Mouse (Mus musculus): ENCODE measurements around the gene Kansl1.
A peak's percentile ranks its signal among the peaks of the same experiment; 100 is the strongest.

The Kansl1 gene

DNA sequence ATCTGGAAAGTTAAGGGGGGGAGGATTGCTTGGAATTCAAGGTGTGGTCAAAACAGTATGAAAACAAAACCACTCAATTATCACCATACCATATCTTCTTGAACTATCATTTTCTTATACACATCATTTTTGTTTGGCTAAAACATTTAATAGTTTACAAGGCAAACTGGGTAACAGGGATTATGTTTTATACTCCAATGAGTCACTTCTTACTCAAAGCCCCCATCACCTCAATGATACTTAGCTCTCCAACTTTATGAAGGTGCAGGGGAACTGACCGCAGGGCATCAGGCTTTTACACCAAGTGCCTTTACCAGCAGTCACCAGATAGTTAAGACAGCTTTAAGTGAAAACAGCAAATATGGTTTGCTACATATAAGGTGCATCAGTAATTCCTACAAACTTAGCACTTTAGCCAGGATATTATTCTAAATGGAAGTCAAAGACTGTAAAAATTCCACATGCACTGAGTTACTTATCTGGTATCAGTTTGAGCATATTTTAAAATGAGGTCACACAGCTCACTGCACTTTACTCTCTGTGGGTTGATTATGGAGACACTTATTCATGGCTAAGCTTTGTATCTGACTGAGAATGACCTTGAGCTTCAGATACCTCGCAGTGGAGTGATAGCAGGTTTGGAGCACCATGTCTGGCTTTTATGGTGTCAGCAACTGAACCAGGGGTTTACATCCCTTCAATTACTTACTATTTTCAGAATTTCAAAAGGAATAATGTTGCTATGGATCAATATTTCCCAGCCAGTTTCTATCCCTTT, 104.6 kb downstream of the Kansl1 start:
- DNase-seq (ENCODE audit: low spot score in 2 of 2) = no peak

- DNase-seq (ENCODE audit: low spot score in 2 of 2) = no peak
Measured at GRCm38 (mm10) chr11:104362704-104363103, 106.0 kb downstream of the Kansl1 start.

DNA sequence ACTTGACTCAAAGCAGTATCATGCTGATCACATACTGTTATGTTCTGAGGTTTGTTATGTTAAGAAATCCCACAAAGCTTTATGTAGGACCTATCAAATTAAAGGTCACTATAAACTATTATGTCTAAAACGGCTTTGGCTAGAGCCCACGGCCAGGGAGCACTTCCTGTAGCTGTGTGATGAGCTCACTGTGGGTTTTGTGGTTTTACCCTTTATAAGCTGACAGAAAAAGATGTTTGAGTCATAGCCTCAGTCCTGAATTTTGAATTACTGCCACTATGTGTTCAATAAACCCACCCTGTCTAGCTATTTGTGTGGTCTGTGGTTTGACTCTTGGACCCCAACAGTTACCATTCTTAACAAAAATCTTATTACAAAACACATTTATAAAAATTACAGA, 106.9 kb downstream of the Kansl1 start:
- DNase-seq (ENCODE audit: low spot score in 2 of 2) = no peak

- DNase-seq (ENCODE audit: low spot score in 2 of 2) = no peak
Measured at GRCm38 (mm10) chr11:104346931-104347330, 121.7 kb downstream of the Kansl1 start.

DNA sequence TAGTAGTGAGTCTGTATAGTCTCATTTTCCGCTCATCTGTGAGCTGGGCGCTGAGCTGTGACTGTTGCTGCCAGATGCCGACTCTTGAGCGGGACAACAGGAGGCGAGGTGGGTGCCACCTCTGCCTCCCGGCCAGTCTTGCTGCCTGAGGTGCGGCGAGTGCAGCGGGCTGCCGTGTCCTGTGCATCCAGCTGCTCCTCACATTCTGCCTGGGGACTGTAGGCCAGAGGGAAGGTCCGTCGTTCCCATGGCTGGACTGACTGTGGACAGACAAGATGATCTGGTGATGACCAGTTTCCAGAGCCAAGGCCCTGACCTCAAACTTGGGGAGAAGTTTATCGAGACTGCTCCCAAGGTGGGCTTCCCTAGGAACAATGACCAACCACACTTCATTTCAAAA, 133.7 kb downstream of the Kansl1 start:
- DNase-seq (ENCODE audit: low spot score in 2 of 2) = no peak

DNA sequence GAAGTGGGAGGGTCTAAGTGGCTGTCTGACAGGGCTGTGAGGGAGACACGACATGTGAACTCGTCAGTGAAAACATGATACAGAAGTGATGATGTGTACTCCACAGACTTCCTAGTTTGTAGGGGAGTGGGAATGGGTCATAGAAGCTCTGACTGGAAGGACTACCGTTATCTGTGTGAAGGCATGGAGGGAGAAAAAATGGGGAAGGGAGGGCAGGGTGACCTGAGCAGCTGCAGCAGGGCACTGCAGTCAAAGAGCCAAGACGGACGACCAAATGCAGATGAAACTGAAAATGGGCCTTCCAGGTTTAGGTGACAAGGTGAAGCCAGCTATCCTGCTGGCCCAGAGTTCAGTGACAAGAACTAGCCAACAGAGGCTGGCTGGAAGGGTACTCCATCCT, 134.5 kb downstream of the Kansl1 start:
- no peak for DNase-seq (ENCODE audit: low spot score in 2 of 2)

GRCm38 (mm10) chr11:104332105-104332504, 136.6 kb downstream of the Kansl1 start:
- no peak for DNase-seq (ENCODE audit: low spot score in 2 of 2)

GRCm38 (mm10) chr11:104331208-104331607, 137.5 kb downstream of the Kansl1 start:
- no peak for DNase-seq (ENCODE audit: low spot score in 2 of 2)

GRCm38 (mm10) chr11:104330151-104330550, 138.5 kb downstream of the Kansl1 start:
- no peak for DNase-seq (ENCODE audit: low spot score in 2 of 2)

- DNase-seq (ENCODE audit: low spot score in 2 of 2) = no peak
Measured at GRCm38 (mm10) chr11:104329185-104329926, 139.3 kb downstream of the Kansl1 start.

DNA sequence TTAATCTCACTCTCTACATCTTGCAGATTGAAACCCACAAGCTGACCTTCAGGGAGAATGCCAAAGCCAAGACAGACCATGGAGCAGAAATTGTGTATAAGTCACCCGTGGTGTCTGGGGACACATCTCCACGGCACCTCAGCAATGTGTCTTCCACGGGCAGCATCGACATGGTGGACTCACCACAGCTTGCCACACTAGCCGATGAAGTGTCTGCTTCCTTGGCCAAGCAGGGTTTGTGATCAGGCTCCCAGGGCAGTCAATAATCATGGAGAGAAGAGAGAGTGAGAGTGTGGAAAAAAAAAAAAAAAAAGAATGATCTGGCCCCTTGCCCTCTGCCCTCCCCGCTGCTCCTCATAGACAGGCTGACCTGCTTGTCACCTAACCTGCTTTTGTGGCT, 140.7 kb downstream of the Kansl1 start:
- DNase-seq (ENCODE audit: low spot score in 2 of 2) = no peak

- DNase-seq (ENCODE audit: low spot score in 2 of 2) = no peak
Measured at GRCm38 (mm10) chr11:104327462-104327861, 141.2 kb downstream of the Kansl1 start.

GRCm38 (mm10) chr11:104322142-104322541, 146.5 kb downstream of the Kansl1 start:
- no peak for DNase-seq (ENCODE audit: low spot score in 2 of 2)

DNA sequence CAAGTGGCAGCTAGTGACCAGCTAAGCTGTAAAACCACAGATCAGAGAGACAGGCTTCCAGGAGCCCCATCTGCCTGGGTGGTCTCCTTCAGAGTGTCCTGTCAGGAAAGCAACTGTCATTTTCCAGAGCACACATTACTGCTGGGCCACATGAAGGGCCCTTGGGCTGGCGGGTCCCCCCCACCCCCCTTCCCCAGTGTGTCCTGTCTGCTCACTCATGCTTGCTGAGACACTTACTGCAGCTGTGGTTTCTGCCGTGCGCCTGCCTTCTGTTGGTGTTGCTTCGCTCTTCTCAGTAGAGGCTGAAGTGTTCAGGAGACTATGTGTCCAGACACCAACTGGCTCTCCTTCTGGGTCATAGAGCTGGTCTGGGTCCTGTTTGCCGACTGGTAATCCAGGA, 148.2 kb downstream of the Kansl1 start:
- no peak for DNase-seq (ENCODE audit: low spot score in 2 of 2)

- DNase-seq (ENCODE audit: low spot score in 2 of 2) = no peak
Measured at GRCm38 (mm10) chr11:104318940-104319781, 149.5 kb downstream of the Kansl1 start.

GRCm38 (mm10) chr11:104317631-104318030, 151.0 kb downstream of the Kansl1 start:
- no peak for DNase-seq (ENCODE audit: low spot score in 2 of 2)

- DNase-seq (ENCODE audit: low spot score in 2 of 2) = no peak
Measured at GRCm38 (mm10) chr11:104316685-104317400, 151.8 kb downstream of the Kansl1 start.

GRCm38 (mm10) chr11:104315703-104316102, 153.0 kb downstream of the Kansl1 start:
- peak in 1 of 2 experiments; percentile 81 for DNase-seq (ENCODE audit: low spot score in 2 of 2)

- DNase-seq (ENCODE audit: low spot score in 2 of 2) = no peak
Measured at GRCm38 (mm10) chr11:104311643-104312042, 157.0 kb downstream of the Kansl1 start.

- DNase-seq (ENCODE audit: low spot score in 2 of 2) = no peak
Measured at GRCm38 (mm10) chr11:104310226-104310887, 158.3 kb downstream of the Kansl1 start.
